Mouse (Mus musculus) MEL (cell line): ENCODE data around the gene Sash1.

Source experiments
- CHD2 ChIP-seq: IDR thresholded peaks from 2 replicates; pipeline ENCODE4 v1.6.1; 2011; ENCODE audit warnings: low read length, improper control_type of control experiment
- EP300 ChIP-seq, 2 experiments: IDR thresholded peaks; 2 replicates each; pipeline ENCODE4 v1.6.1; 2011; ENCODE audit warnings: improper control_type of control experiment in 2 of 2, low read length in 2 of 2, low read depth in 1 of 2, mild to moderate bottlenecking in 1 of 2
- NELFE ChIP-seq: IDR thresholded peaks from 2 replicates; pipeline ENCODE4 v1.6.1; 2011; ENCODE audit warnings: low read depth, low read length, improper control_type of control experiment
- POLR2A ChIP-seq, 2 experiments: IDR thresholded peaks; 2 replicates each; pipeline ENCODE4 v1.6.1; 2011 to 2012; ENCODE audit warnings: low read length in 2 of 2, mild to moderate bottlenecking in 2 of 2, control low read depth in 1 of 2, improper control_type of control experiment in 1 of 2, low read depth in 1 of 2, moderate library complexity in 1 of 2; ENCODE audit not compliant: control insufficient read depth in 1 of 2, insufficient read depth in 1 of 2, poor library complexity in 1 of 2
- TAL1 ChIP-seq: IDR thresholded peaks from 2 replicates; pipeline ENCODE4 v1.6.1; 2012; ENCODE audit warnings: mild to moderate bottlenecking, inconsistent platforms, low read length, moderate library complexity, mixed read lengths
- UBTF ChIP-seq: IDR thresholded peaks from 2 replicates; pipeline ENCODE4 v1.6.1; 2012; ENCODE audit warnings: low read depth, mild to moderate bottlenecking, inconsistent platforms, low read length, improper control_type of control experiment, moderate library complexity, borderline replicate concordance; ENCODE audit not compliant: insufficient read depth

DNA sequence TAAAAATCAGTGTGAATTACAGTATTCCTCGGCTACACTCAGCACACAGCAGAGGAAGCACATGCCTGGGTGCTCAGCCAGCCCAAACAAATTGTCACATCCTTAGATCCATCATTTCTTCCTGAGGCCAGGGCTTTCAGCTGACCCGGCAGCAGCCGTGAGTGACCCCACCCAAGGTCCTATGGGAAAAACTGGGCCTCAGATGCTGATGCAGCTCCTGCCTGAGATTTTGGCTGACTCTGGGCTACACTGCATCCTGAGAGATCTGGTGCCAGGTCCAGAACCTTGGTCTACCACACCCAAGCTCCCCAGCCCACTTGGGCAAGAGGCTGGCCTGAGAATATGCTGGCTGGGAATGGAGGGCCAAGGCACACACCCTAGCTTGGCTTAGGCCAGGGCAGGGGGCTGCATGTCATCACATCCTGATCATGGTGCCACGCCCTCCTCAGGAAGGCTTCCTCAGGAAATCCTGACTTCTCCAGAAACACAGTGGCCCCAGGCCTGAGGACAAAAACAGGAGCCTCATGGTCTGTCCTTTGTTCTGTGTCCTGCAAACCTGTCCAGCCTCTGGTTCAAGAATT is 19.7 kb downstream of the Sash1 start:
- TF ChIP-seq UBTF (no peak), TAL1 (no peak), EP300 (IDR thresholded peaks at IDR 0.05; ENCODE audit: low read depth in 1 of 2, low read length in 2 of 2) (no peak), CHD2 (no peak), NELFE (no peak), POLR2A (IDR thresholded peaks at IDR 0.05; ENCODE audit: control insufficient read depth in 1 of 2, insufficient read depth in 1 of 2, low read depth in 1 of 2, low read length in 2 of 2, poor library complexity in 1 of 2) (no peak)
